Mouse (Mus musculus): Measurements from ENCODE around the gene Smim12. TPM values are rescaled to one million over a fixed set of nuclear protein-coding genes. Genes with fewer than 3 reads are reported as not detected.

The Smim12 gene
- total RNA-seq, 4 experiments from 2014 or later, result 58.8 to 73.0 (median 67.6) TPM

DNA sequence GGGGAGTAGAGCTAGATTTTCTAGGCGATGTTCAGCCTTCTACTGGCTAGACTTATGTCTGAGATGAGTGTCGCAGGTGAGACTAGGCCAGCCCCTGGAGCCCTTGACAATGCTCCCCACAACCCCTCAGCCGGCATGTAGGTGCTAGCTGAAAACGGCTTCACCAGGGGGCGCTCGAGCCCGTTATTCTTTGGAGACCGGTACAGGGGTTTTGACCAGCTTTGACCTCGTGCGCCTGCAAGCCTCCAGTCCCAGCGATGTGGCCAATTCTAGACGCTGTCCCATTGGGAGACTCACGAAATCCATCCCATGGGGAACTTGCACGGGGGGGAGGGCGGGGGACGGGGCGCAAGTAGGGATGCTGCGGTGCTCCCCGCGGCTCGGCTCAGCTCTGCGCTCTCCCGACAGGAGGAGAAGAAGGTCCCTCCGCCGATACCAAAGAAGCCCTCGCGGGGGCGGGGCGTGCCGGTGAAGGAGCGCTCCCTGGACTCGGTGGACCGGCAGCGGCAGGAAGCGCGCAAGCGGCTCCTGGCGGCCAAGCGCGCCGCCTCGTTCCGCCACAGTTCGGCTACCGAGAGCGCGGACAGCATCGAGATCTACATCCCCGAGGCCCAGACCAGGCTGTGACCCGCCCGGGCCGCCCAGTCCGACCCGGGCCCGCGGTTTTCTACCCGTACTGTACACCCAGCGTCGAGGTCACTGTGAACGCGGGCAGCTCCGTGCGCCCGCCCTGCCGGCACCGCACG lies 7.7 kb upstream of the Smim12 start:
- DNase-seq, result peak; percentile 55

DNA sequence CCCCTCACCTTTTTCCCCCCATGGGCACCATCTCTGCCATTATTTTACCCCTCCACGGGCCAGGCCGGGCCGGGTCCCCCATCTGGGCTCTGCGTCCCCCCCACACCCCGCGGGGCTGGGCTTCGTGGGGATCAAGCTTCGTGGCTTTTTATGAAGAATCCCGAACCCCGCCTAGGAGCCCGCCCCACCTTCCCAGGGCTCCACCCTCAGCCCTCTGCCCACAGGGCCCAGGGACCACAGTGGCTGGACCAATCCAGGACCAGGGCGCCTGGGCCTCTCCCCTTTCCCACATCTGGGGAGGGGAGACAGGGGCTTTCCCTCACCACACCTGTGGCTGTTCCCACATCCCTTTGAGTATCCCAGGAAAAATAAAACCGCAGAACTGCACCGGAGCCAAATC lies 7.0 kb upstream of the Smim12 start:
- DNase-seq, result no peak

DNA sequence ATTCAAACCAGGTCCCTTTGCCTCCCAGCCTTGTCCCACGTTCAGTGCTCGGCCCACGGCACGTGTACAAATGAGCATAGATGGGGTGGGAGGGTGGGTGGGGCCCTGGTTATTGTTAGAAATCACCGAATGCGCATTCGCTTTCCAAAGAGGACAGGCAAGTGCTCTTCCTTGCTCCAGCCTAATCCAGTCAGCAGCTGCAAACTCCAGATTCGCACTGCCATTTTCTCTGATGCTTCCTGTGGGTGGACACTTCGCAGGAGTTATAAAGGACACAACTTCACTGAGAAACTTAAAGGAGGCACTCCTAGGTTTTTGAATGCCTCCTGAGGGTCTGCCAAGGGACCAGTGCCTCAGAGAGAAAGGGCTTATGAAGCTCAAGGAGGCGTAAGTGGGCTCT lies 6.3 kb upstream of the Smim12 start:
- no peak for DNase-seq

DNA sequence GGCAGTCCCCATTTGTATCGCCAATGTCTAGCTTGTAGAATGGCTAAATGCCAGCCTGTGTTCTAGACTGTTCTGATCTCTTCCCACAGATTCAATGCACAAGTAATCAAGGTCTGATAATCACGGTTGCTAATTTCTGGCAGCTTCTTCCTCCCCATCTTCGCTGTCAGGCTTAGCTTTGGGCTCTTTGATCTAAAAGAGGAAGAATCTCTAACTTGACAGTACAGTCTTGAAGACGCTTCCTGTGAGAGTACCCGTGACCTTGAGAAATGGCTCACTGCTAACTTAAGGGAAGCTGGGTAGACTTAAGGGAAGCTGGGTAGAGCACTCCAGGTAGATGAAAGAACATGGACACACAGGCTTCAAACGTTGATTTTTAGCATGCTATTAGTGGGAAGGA lies 888 bp upstream of the Smim12 start:
- DNase-seq, result no peak

DNA sequence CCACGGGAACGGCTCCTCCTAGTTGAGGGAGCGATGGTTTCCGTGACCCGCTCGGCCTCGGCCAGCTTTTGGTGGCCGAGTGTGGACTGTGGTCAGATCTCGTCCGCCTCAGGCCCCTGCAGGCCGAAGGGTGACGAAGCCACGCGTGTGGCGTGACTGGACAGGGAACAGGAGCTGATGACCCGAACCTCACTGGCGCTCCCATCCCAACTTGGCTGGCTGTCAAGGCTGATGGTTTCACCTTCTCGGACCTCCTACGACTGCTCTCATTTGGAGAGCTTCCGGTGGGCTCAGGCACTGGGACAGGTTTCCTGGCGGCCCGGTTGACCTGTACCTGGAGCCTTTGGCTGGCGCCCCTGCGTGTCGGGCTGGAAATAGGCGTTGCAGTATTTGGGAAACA lies 369 bp downstream of the Smim12 start:
- no peak for DNase-seq

DNA sequence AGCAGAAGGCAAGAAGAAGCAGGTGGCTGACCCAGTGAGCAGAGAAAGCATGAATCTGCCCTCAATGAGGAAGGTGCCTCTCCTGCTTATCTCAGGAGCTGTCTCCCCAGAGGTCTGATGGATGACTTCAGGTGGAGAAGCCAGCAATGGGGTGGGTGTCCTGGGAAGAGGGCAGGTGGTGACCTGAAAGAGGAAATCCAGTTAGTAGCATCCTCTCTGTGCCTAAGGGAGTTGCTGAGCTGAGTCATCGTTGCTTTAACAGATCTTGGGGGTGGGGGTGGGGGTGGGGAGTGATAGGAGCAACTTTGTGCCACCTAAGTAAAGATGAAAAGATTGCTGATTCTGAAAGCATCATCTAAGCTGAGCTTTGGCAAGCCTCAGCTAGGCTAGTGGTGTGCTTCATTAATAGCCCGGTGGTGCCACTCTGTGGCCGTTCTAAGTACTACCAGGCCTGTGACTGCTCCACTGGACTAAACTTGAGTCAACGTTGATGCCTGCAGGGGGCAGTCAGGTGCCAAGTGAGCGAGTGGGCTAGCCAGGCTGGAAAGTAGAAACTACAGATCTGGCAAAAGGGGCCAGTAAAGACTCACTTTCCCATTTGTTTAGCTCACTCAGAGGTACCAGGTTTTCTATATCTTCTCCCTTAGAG lies 6.2 kb downstream of the Smim12 start:
- peak; percentile 88 for DNase-seq

DNA sequence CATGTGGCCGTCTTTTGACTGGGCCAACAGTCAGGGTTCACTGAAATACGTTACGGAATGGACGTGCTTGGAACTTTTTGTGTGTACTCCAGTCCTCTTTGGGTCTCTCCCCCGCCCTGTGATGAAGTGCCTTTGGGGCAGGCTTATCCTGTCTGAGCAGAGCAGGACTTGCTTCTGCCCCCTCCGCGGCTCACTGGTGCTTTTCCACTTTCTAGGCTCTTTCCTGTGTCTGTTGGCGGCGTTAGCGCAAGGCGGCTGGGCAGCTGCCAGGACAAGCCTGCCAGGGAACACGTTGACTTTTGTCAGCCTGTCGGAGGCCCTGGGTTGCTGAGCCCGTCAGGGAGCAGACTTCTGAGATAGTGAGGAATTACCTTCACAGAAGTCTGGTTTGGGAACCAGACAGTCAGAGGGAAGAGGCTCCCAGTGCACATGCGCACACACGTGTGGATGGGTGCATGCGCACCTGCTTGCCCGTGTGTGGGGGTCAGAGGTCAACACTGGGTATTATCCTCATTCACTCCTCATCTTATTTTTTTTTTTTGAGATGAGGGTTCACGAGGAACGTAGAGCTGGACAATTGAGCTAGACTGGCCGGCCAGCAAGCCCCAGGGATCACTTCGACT lies 8.5 kb downstream of the Smim12 start:
- peak; percentile 77 for DNase-seq

DNA sequence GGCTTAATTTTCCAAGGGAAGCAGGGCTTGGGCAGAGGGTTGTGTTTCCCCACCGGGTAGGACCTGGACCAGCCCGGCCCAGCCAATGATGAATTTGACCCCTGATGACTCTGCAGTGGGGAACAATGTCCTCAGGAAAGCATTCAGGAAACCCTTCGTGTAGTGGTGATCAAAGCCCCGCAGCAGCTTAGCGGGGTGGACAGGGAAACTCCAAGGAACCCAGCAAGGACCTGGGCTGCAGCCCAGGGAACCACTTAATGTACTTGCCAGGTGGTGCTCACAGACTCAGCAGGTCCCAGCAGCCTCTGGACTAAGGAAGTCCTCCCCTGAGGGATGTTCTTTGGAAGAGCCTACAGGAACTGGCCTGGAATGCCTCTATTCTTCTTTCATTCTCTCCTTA lies 13.2 kb downstream of the Smim12 start:
- no peak for DNase-seq

DNA sequence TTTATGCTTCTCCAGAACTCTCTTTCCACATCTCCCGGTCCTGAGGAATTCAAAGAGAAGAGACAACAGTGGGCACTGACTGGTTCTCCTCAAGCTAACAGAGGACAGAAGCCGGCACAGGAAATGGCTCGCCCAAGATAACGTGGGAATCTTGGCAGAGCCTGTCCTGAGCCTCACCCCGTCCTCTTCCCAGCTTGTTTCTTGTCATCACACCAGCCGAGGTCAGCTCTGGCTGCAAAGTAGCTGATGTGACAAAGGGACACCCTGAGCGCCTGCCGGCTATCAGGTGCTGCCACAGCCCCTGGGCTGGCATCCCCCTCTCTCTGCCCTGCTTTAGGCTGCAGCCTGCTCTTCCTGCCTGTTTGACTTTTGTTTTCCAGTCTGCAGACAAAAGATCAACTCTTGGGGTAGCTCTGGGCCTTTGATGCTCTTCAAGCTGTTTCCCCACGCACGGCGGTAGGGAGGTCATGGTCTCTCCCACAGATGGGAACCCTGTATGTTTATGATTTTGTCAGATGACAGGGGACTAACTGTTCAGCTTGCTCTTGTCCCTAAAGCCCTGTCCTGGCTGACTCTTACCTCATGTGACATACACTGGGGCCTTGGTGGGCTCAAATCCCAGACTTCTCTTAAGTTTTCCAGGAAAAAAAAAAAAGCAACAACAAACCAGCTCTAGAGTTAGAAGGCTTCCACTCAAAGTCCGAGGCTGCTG lies 14.8 kb downstream of the Smim12 start:
- DNase-seq, result no peak

DNA sequence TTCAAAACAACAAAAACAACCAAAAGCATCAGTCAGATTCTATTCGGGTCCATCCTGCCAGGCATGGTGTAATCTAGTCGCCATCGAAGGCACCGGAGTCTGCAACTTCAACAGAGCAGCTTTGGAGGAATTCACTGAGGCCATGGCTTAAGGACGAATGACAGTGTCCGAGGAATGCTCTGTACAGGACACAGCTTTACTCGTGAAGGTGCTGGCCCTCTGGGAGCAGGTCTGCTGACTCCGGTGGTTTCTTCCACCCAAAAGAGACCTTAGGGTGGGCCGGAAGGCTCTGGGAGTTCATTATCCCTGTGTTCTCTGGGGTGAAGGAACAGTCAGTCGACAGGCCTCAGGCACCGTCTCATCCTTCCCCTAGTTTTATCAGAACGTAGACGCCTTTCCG lies 18.0 kb downstream of the Smim12 start:
- DNase-seq, result no peak

DNA sequence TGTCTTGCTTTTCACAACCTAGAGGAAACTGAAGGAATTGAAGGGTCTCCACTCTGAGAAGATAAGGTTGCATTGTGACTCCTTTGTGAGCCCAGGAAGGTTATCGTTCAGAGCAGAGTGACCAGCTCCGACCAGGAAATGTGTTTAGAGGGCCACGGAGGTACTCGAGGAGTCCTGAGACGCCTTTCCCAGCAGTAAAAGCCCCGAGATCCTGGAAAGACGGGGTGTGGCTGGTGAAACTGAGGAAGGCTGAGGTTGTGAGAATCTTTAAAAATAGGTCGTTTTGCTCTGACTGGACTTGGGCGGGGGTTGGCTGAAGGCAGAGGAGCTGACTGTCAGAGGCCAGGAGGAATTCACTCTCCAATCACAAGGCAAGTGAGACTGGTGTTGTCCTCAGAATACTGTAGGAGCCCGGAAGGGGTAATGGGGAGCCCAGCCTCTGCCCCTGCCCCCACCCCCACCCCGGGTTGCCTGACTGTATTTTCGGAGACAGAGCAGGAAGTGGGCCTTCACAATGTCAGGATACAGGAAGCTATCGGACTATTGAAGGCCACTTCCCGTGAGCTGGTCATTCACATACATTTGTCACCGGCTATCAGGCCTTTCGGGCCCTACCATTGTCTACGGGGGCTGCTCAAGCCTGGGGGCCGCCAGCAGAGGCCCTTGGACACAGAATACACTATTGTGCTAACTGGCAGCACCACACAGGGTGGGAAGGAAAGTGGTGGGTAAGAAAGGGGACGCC lies 20.0 kb downstream of the Smim12 start:
- no peak for DNase-seq

DNA sequence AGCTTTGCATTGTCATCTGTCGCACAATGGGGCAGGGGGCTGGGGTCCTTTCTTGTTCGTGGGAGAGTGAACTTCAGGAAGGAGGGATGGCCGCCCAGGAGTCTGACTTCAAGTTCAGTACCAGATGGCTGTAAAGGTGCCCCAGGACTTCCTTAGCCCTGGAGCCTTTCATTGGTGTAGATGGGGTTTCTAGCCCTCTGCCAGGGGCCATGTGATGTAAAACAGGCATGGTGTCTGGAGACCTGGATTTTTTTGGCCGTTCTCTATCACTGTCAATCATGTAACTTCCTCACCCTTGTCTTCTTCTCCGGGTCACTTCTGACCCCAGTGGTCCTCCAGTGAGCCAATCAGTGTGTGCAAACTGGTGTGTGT lies 20.6 kb downstream of the Smim12 start:
- DNase-seq, result no peak

DNA sequence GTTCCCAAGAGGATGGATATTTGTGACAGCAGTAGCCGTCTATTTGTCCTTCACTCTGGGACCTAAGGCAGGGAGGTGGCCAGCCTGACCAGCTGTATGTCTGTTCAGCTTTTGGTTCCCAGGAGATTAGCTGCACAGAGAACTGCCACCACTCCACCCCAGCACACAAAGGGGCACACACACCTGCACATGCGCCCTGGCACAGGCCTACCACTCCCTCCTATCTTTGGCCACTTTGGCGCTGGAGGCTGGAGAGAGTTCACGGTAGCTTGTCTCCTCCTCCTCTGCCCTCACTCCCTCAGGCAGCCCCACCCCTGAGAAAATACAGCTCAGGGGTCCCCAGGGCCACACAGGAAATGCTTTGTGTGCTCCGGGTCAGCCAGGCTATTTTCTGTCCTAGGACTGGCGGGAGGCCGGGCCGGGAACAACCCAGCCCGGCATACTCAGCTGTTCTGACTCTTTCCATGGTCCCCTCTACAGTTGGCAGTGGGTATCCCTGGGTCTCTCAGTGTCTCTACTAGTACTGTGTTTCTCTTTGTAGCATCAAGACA lies 34.9 kb downstream of the Smim12 start:
- no peak for DNase-seq

DNA sequence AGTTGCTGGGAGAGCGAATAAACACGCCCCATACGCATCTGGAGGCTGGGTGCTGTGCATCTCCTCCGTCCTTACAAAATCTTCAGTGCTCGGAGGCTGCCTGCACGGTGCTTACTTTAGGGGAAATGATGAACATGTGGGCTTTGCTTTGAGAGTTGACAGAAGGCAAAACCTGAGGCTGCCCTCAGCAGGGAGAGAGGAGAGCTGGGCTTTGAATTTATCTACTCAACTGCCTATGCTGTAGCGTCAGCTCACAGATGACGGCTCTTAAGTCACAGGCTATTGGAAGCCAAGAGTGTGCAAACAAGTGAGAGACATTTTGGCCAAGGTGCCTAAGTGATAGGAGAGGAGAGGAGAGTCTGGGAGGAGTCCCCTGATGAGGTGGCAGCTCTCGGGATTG lies 35.7 kb downstream of the Smim12 start:
- no peak for DNase-seq

DNA sequence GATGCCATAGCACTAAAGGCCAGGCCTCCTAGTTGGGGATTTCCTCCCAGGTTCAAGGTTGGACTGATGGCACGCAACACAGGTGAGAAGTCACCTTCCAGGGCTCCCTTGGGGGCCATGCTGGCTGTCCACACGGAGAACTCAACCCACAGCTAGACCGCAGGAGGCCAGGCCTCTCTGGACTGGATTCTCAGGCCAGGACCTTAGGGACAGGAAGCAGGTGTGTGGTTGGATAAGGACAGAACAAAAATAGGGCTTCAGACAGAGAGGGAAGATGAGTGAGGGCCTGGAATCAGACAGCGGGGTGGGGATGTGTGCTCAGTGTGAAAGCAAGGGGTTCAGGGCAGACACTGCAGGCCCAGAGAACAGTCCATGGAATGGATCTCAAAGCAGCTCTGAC lies 43.3 kb downstream of the Smim12 start:
- DNase-seq, result no peak

DNA sequence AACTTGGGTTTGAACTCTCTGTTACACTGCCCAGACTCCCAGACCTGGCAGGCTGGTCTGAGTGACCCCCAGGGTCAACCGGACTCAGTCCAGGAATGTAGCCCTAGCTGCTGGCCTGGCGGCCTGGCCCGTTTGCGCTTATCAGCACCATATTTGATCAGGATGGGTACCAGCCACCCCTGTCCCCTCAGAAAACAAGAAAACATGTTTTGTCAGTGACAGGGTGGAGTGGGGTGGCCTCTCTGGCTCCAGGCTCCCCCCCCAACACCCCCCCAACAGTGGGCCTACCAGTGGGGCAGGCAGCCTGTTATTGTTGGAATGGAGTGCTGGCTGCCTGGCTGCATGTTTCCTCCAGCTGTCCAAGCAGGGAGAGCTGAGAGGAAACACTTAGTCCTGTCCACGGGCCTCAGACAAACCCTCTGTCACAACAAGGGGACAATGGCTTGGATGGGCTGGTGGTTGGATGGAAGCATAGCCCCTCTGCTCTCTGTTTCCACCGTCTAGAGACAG lies 45.5 kb downstream of the Smim12 start:
- no peak for DNase-seq

DNA sequence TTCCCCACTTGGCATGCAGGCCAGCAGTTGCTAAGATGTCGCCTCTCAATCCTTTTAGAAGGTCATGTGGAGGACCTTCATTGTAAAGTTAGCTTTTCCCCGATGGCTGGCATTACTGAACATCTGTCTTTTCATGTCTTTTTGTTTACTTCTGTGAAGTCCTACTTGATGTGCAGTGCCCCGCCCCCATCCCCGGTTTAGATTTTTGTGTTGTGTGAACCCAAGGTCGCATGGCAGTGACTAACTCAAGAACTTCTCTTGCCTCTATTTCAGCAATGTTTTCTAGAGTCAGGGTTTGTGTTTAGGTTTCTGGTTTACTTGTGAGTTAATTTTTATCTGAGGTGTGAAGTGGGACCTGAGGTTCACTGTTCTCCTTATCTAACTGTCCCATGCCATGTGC lies 49.0 kb downstream of the Smim12 start:
- DNase-seq, result no peak

Other genes with a start within 250 kb of the Smim12 start
- gene Sfpq, start 222.5 kb upstream of the Smim12 start, total RNA-seq (2022), result 100 to 1,000 TPM; 141 to 249 (median 190) TPM
- 10 to 100 TPM in 3 of 4 experiments, 1 to 10 TPM in 1; 9.5 to 11.6 (median 10.9) TPM for gene Zmym1, start 182.6 kb upstream of the Smim12 start, total RNA-seq (2022)
- 10 to 100 TPM; 18.1 to 32.3 (median 25.4) TPM for gene Zmym6, start 166.4 kb upstream of the Smim12 start, total RNA-seq (2022)
- 10 to 100 TPM; 19.0 to 21.6 (median 20.3) TPM for gene Tmem35b, start 120.1 kb upstream of the Smim12 start, total RNA-seq (2022)
- gene Dlgap3, start 74.6 kb upstream of the Smim12 start, total RNA-seq (2022), result 1 to 10 TPM; 3.3 to 7.0 (median 5.8) TPM
- 1 to 10 TPM; 3.1 to 7.0 (median 4.5) TPM for gene Gja4, start 70.3 kb downstream of the Smim12 start, total RNA-seq (2022)
- not detected for gene Gjb3, start 87.1 kb downstream of the Smim12 start, total RNA-seq (2022)
- not detected for gene Gjb4, start 110.3 kb downstream of the Smim12 start, total RNA-seq (2022)
- gene Gjb5, start 114.4 kb downstream of the Smim12 start, total RNA-seq (2022), result under 1 TPM in 3 of 4 experiments, not detected in 1; 0.18 to 0.38 (median 0.21) TPM